In the genomic region with DNA sequence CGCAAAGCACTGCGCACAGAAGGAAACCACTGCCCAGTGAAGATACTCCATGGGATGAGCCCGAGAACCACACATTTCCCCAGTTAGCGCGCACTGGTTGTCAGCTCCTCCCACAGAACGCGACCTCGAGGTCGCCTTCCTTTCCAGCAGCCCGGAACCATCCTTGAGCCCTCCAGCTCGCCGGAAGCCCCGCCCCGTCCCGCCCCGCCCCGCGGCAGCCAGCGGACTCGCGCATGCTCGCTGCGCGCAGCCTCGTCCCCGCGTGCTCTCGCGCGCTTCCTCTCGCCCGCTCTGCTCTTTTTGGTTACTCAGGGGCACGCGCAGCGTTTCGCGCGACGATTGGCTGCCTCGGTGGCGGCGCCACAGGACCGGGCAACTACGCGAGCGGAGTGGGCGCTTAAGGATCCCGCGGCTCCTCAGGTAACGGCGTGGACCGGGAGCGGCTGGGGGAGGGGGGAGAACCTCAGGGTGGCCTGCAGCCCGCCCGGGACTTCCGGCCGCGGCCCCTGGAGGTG, we compare ENCODE assay signal across 8 mouse cellular contexts. TPM values are rescaled to one million over a fixed set of nuclear protein-coding genes. Genes with fewer than 3 reads are reported as not detected.
DNase-seq lines count a peak whose midpoint lies in the region; ATAC-seq and TF ChIP-seq lines count a peak whose summit lies in the region.

TSS of gene Prps1l3 (plus strand) at position 221 of the 515 bp plus-strand sequence.
TSS of gene Mipol1 (plus strand) at position 236 of the 515 bp plus-strand sequence.

- peak within 1 kb of the TSS; percentile 74 for H3K4me3 ChIP-seq in bone marrow macrophage, adult 2 months (ENCODE audit: insufficient read depth, low read length)
- peak within 1 kb of the TSS; percentile 81 for H3K4me3 ChIP-seq in embryonic fibroblast, embryonic 13.5 days (ENCODE audit: insufficient read depth, low read length)
- H3K4me3 ChIP-seq in heart, embryonic 10.5 days, result peak within 1 kb of the TSS; percentile 81
- peak within 1 kb of the TSS; percentile 83 for H3K4me3 ChIP-seq in kidney, embryonic 15.5 days (replicated peaks)

- peaks cover 10% of the 10 kb centered on the region for H3K4me1 ChIP-seq in bone marrow macrophage, adult 2 months (ENCODE audit: control insufficient read depth, insufficient read depth, low read length)
- H3K4me1 ChIP-seq in embryonic fibroblast, embryonic 13.5 days (ENCODE audit: control insufficient read depth, insufficient read depth, low read length), result no peaks in the 10 kb centered on the region
- H3K4me1 ChIP-seq in heart, embryonic 10.5 days, result peaks cover 7% of the 10 kb centered on the region
- peaks cover 6% of the 10 kb centered on the region; the same call in 1 of the 2 replicates for H3K4me1 ChIP-seq in kidney, embryonic 15.5 days

- peak within 1 kb of the TSS; percentile 75 for H3K27ac ChIP-seq in bone marrow macrophage, adult 2 months (ENCODE audit: insufficient read depth, low read depth, low read length)
- peak within 1 kb of the TSS; percentile 48 for H3K27ac ChIP-seq in embryonic fibroblast, embryonic 13.5 days (ENCODE audit: insufficient read depth, low read length)
- peak within 1 kb of the TSS; percentile 98 for H3K27ac ChIP-seq in heart, embryonic 10.5 days
- peak within 1 kb of the TSS; percentile 95 for H3K27ac ChIP-seq in kidney, embryonic 15.5 days

- H3K27me3 ChIP-seq in heart, embryonic 10.5 days (ENCODE audit: insufficient read depth, poor library complexity, severe bottlenecking), result no peaks in the 10 kb centered on the region
- H3K27me3 ChIP-seq in kidney, embryonic 15.5 days, result no peaks in the 10 kb centered on the region

- peak within 1 kb of the TSS; percentile 68 for H3K4me2 ChIP-seq in kidney, embryonic 15.5 days

- no peak for TF ChIP-seq CTCF in bone marrow macrophage, adult 2 months (IDR thresholded peaks at IDR 0.05; ENCODE audit: low read depth, low read length)
- TF ChIP-seq CTCF in embryonic fibroblast, embryonic 13.5 days (IDR thresholded peaks at IDR 0.05; ENCODE audit: borderline replicate concordance, insufficient read depth, low read length), result no peak

- under 1% methylated on average over 58 of the region's 58 CpGs for WGBS in heart, embryonic 10.5 days
- under 1% methylated on average over 58 of the region's 58 CpGs for WGBS in kidney, embryonic 15.5 days

- peak within 1 kb of the TSS; percentile 82 for H3K9ac ChIP-seq in kidney, embryonic 15.5 days

- TF ChIP-seq POLR2A in bone marrow macrophage, adult 2 months (IDR thresholded peaks at IDR 0.05; ENCODE audit: borderline replicate concordance, low read depth, low read length), result peak; percentile 67; the same call in 1 of the 2 replicates
- TF ChIP-seq POLR2A in embryonic fibroblast, embryonic 13.5 days (IDR thresholded peaks at IDR 0.05; ENCODE audit: low read depth, low read length), result peak; percentile 93

- DNase-seq in A20 (ENCODE audit: low read depth, low spot score) (peak; percentile 97), liver (peak; percentile 98)
- peak; percentile 97 for DNase-seq in heart, embryonic 10.5 days (ENCODE audit: low spot score)
- peak; percentile 86 to 92 for DNase-seq in spleen, postnatal 4 days (ENCODE audit: low spot score in 2 of 2)

- H3K9me3 ChIP-seq in heart, embryonic 10.5 days, result no peaks in the 10 kb centered on the region
- no peaks in the 10 kb centered on the region for H3K9me3 ChIP-seq in kidney, embryonic 15.5 days (replicated peaks)

- peak; percentile 97 for ATAC-seq in kidney, embryonic 15.5 days (replicated peaks; ENCODE audit: low FRiP score)
- peak; percentile 88 for ATAC-seq in monocyte, adult 5-6 weeks (replicated peaks; ENCODE audit: insufficient number of reproducible peaks, low FRiP score, low TSS enrichment, poor library complexity, severe bottlenecking)

- no peaks in the 10 kb centered on the region for H3K36me3 ChIP-seq in heart, embryonic 10.5 days
- H3K36me3 ChIP-seq in kidney, embryonic 15.5 days, result peaks cover 8% of the 10 kb centered on the region

RNA-seq across cellular contexts. Expression of gene Prps1l3, which starts in this region (rescaled TPM):
- 7.9 and 12.5 TPM in 2 replicates for polyA plus RNA-seq in bone marrow macrophage, adult 2 months (2012; ENCODE audit: insufficient read depth, insufficient read length, missing spikeins)
- 29.9 and 31.3 TPM in 2 replicates for polyA plus RNA-seq in embryonic fibroblast, embryonic 13.5 days (2011; ENCODE audit: insufficient read length, low read depth, missing spikeins)
- polyA plus RNA-seq in heart, embryonic 10.5 days (2016; fragmentation: Nextera tagmentation; extraction: Ambion mirVana), result 59.3 and 64.2 TPM in 2 replicates
- polyA plus RNA-seq in kidney, embryonic 15.5 days (2015; fragmentation: Nextera tagmentation; extraction: Ambion mirVana), result 79.8 and 80.4 TPM in 2 replicates
- 41.5 to 58.1 TPM (median 45.9 TPM) in 3 replicates for total RNA-seq in monocyte, adult 5-6 weeks (2017)

RNA-seq across cellular contexts. Expression of gene Mipol1, which starts in this region (rescaled TPM):
- 1.6 and 1.7 TPM in 2 replicates for polyA plus RNA-seq in bone marrow macrophage, adult 2 months (2012; ENCODE audit: insufficient read depth, insufficient read length, missing spikeins)
- 7.9 and 14.0 TPM in 2 replicates for polyA plus RNA-seq in embryonic fibroblast, embryonic 13.5 days (2011; ENCODE audit: insufficient read length, low read depth, missing spikeins)
- polyA plus RNA-seq in heart, embryonic 10.5 days (2016; fragmentation: Nextera tagmentation; extraction: Ambion mirVana), result 8.7 and 10.2 TPM in 2 replicates
- polyA plus RNA-seq in kidney, embryonic 15.5 days (2015; fragmentation: Nextera tagmentation; extraction: Ambion mirVana), result 12.1 and 13.6 TPM in 2 replicates
- total RNA-seq in monocyte, adult 5-6 weeks (2017), result 10.4 to 17.1 TPM (median 13.0 TPM) in 3 replicates

Comparison
In these comparisons a context has a peak if more than half of its experiments do, and no peak if none do; other contexts are left out.
1. Peak in every context shown above with its lines: DNase-seq, ATAC-seq, H3K4me3 ChIP-seq and H3K27ac ChIP-seq.
2. H3K27ac ChIP-seq: peak in every context shown above with its lines; median percentile 98 in heart, embryonic 10.5 days; 95 in kidney, embryonic 15.5 days; 75 in bone marrow macrophage, adult 2 months; 48 in embryonic fibroblast, embryonic 13.5 days.